Mouse (Mus musculus): ENCODE results near the gene Proser3. TPM values are rescaled to one million over a fixed set of nuclear protein-coding genes. Genes with fewer than 3 reads are reported as not detected.
A peak's percentile ranks its signal among the peaks of the same experiment; 100 is the strongest.

Proser3 gene
- polyA plus RNA-seq, 1 experiment: 8.5 TPM

DNA sequence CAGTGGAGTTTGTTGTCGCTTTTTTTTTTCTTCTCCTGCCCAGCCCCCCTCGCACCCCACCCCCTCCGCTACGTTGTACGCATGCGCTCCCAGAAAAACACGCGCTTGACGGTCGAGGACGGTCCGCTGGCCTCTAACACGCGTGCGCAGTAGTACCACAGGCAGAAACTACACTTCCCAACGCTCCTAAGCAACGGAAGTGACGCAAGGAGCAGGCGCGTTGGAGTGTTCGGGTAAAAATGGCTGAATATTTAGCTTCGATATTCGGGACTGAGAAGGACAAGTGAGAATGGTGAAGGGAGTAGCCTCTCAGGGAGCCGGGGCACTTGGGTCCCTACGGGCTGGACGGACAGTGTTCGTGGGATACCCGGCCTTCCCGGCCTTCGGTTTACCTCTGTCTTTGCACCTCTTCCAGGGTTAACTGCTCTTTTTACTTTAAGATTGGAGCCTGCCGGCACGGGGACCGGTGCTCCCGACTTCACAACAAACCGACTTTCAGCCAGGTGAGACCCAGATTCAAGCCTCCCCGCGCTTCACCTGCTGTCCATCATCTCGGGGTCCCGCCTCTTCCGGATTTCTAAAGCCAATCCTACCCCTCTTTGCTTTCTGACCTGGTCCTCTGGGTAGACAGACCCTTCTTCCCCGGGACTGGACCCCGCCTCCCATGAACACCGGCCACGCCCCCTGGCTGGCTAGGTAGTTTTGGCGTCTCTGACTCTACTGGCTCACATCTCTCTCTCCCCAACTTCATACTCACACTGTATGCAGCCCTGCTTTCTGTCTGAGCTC is 11.2 kb upstream of the Proser3 start, which contains the start of the genes U2af1l4, Gm49396 and Psenen:
U2af1l4 (plus strand) TSS at position 185 of the 789 bp plus-strand sequence.
Gm49396 (plus strand) TSS at position 228 of the 789 bp plus-strand sequence.
Psenen (minus strand) TSS at position 511 of the 789 bp plus-strand sequence.
- H3K4me1 ChIP-seq (ENCODE audit: control insufficient read depth, insufficient read depth, insufficient read length): peaks cover 6% of the 10 kb centered on the region; the same call in 1 of the 2 replicates
- H3K36me3 ChIP-seq (ENCODE audit: control insufficient read depth, insufficient read depth, low read length): peaks cover 2% of the 10 kb centered on the region; the same call in 1 of the 2 replicates
- TF ChIP-seq POLR2A (IDR thresholded peaks at IDR 0.05; ENCODE audit: low read depth, low read length) (no peak; the same call in 1 of the 2 replicates), CTCF (IDR thresholded peaks at IDR 0.05; ENCODE audit: extremely low read depth, insufficient read depth, insufficient read length, insufficient replicate concordance) (no peak)
- peak within 1 kb of the TSS; percentile 95 for H3K27ac ChIP-seq (ENCODE audit: insufficient read depth, low read length)
- peak; percentile 95 to 98 for DNase-seq (ENCODE audit: low read depth in 1 of 2, low spot score in 2 of 2)
- under 1% methylated on average over 45 of the region's 45 CpGs for WGBS
- peak within 1 kb of the TSS; percentile 90 for H3K4me3 ChIP-seq (ENCODE audit: extremely low read depth, insufficient read depth, insufficient read length)
- H3K27me3 ChIP-seq (ENCODE audit: control insufficient read depth, insufficient read depth, low read length): no peaks in the 10 kb centered on the region

DNA sequence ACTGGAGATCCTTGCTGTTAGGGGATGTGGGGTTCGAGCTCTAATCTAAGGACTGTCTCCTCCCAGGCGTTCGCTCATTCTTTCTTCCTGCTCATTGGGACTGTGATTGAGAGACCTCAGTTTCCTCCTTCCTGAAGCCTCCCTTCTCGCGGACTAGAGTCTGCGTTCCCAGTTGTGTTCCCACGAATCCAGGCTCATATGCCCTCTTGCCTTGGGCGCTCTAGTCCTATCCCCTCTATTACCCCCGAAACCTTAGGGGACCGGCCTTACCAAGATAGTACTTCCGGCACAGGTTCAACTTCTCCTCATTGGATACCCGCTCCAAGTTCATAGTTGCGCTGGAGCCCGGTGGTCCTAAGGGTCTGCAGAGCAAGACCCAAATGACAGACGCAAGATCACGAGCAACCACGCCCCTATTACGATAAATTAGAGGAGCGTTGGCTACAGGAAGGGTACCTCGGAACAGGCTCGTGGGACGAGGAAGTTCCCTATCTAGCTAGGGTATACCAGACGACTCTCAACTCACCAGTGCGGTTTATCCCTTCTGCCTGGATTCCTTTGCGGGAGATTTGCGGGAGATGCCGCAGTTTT is 10.5 kb upstream of the Proser3 start:
- no peak for DNase-seq (ENCODE audit: low read depth in 1 of 2, low spot score in 2 of 2)
- H3K36me3 ChIP-seq (ENCODE audit: control insufficient read depth, insufficient read depth, low read length): peaks cover 4% of the 10 kb centered on the region; the same call in 1 of the 2 replicates
- under 1% methylated on average over 27 of the region's 27 CpGs for WGBS

DNA sequence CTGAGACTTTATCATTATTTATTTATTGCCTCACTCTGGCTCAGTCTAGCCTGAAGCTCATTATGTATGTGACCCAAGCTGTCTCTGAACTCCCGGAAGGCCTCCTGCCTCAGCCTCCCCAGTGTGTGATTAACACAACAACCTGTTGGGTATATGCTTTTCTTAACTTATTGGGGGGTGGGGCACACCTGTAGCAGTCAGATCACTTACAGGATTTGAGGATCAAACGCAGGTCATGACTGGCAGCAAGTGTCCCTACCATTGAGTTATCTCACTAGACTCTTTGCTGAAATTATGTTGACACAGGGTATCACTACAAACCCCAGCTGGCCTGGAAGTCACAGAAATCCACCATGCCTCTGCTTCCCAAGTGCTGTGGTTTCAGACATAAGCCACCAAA is 8.2 kb upstream of the Proser3 start:
- H3K4me3 ChIP-seq (ENCODE audit: extremely low read depth, insufficient read depth, insufficient read length): no peak overlapping the region
- DNase-seq (ENCODE audit: low read depth in 1 of 2, low spot score in 2 of 2): no peak

More for the DNA sequence above, 10.5 kb upstream of the Proser3 start:
- Histone ChIP-seq H3K27me3 (ENCODE audit: control insufficient read depth, insufficient read depth, low read length) (no peaks in the 10 kb centered on the region), H3K4me1 (ENCODE audit: control insufficient read depth, insufficient read depth, insufficient read length) (peaks cover 6% of the 10 kb centered on the region; the same call in 1 of the 2 replicates), H3K27ac (ENCODE audit: insufficient read depth, low read length) (peak overlapping the region; percentile 84), H3K4me3 (ENCODE audit: extremely low read depth, insufficient read depth, insufficient read length) (peak overlapping the region; percentile 79)
- TF ChIP-seq POLR2A (IDR thresholded peaks at IDR 0.05; ENCODE audit: low read depth, low read length) (no peak; the same call in 1 of the 2 replicates), CTCF (IDR thresholded peaks at IDR 0.05; ENCODE audit: extremely low read depth, insufficient read depth, insufficient read length, insufficient replicate concordance) (no peak)

DNA sequence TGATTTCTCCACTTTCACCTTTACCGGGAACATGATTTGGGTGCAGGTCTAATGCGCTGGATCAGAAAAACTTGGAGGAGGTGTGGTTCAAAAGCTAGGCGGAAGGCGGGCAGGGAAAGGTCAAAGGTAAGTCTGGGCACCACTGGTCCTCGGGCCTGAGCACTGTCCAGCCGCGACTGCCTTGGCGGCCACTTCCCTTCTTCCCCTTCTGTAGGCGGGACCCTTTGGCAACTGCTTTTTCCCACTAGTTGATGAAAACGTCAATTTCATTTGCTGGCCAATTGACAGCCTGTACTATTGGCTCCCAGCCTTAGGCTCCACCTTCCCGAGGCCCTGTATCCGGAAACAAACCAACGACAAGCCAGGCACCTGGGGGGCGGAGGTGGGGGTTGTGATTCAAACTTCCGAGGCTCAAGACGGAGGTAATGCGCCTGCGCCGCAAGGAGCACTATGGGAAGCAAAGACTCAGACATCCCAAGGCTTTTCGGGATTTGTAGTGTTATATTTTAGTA is 7.4 kb upstream of the Proser3 start, which contains the start of gene Lin37:
Lin37 (minus strand) TSS at position 396 of the 512 bp plus-strand sequence.
- peak within 1 kb of the TSS; percentile 81 for H3K4me3 ChIP-seq (ENCODE audit: extremely low read depth, insufficient read depth, insufficient read length)
- peak; percentile 86 to 93 for DNase-seq (ENCODE audit: low read depth in 1 of 2, low spot score in 2 of 2)
- H3K27ac ChIP-seq (ENCODE audit: insufficient read depth, low read length): peak within 1 kb of the TSS; percentile 74
- H3K4me1 ChIP-seq (ENCODE audit: control insufficient read depth, insufficient read depth, insufficient read length): peaks cover 6% of the 10 kb centered on the region; the same call in 1 of the 2 replicates
- H3K27me3 ChIP-seq (ENCODE audit: control insufficient read depth, insufficient read depth, low read length): no peaks in the 10 kb centered on the region
- peaks cover 19% of the 10 kb centered on the region for H3K36me3 ChIP-seq (ENCODE audit: control insufficient read depth, insufficient read depth, low read length)
- under 1% methylated on average over 20 of the region's 20 CpGs for WGBS
- TF ChIP-seq CTCF (IDR thresholded peaks at IDR 0.05; ENCODE audit: extremely low read depth, insufficient read depth, insufficient read length, insufficient replicate concordance) (no peak), POLR2A (IDR thresholded peaks at IDR 0.05; ENCODE audit: low read depth, low read length) (peak; percentile 79)

More for the DNA sequence above, 8.2 kb upstream of the Proser3 start:
- WGBS: 89% methylated on average over 2 of the region's 2 CpGs
- H3K36me3 ChIP-seq (ENCODE audit: control insufficient read depth, insufficient read depth, low read length): peaks cover 17% of the 10 kb centered on the region
- no peak overlapping the region for H3K27ac ChIP-seq (ENCODE audit: insufficient read depth, low read length)
- no peaks in the 10 kb centered on the region for H3K27me3 ChIP-seq (ENCODE audit: control insufficient read depth, insufficient read depth, low read length)
- peaks cover 6% of the 10 kb centered on the region; the same call in 1 of the 2 replicates for H3K4me1 ChIP-seq (ENCODE audit: control insufficient read depth, insufficient read depth, insufficient read length)
- TF ChIP-seq CTCF (IDR thresholded peaks at IDR 0.05; ENCODE audit: extremely low read depth, insufficient read depth, insufficient read length, insufficient replicate concordance) (no peak), POLR2A (IDR thresholded peaks at IDR 0.05; ENCODE audit: low read depth, low read length) (no peak)

DNA sequence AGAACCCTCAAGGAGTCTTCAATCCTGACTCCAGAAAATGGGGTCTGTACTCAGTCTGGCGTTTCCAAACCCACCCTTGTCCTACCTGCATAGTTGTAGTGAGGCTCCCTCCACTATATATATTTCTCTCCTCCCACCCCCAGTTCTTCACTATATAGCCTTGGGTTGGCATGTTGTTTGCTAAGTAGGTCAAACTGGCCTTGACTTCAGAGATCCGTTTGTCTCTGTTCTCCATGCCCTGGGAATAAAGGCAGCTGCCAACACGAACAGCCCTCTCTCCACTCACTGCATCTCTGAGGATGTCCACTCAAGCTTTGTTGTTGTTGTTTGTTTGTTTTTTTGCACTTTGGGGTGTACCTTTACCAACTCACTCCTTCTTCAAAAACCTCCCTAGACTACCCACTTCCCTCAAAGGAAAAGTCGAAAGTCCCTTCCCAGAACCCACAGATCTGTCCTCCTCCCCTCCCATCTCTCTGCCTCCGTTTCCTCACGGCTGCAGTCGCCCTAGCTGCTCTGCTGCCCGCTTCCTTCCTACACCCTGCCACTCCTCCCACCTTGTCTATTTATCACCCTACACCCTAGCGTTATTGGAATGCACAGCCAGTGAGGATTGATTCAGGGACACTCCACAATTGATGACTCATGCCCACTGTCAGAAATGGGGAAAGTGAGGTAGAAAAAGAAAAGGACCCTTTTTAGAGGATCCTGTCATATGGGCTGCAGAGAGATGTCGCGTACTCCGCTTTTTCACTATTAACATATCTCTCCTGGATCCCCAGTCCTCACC is 6.8 kb upstream of the Proser3 start:
- Histone ChIP-seq H3K27me3 (ENCODE audit: control insufficient read depth, insufficient read depth, low read length) (no peaks in the 10 kb centered on the region), H3K4me3 (ENCODE audit: extremely low read depth, insufficient read depth, insufficient read length) (peak overlapping the region; percentile 81), H3K4me1 (ENCODE audit: control insufficient read depth, insufficient read depth, insufficient read length) (peaks cover 4% of the 10 kb centered on the region; the same call in 1 of the 2 replicates), H3K36me3 (ENCODE audit: control insufficient read depth, insufficient read depth, low read length) (peaks cover 19% of the 10 kb centered on the region), H3K27ac (ENCODE audit: insufficient read depth, low read length) (peak overlapping the region; percentile 74; the same call in 1 of the 2 replicates)
- 6% methylated on average over 12 of the region's 12 CpGs for WGBS
- TF ChIP-seq CTCF (IDR thresholded peaks at IDR 0.05; ENCODE audit: extremely low read depth, insufficient read depth, insufficient read length, insufficient replicate concordance) (no peak), POLR2A (IDR thresholded peaks at IDR 0.05; ENCODE audit: low read depth, low read length) (no peak)
- DNase-seq (ENCODE audit: low read depth in 1 of 2, low spot score in 2 of 2): no peak
